Mouse (Mus musculus) frontal cortex, postnatal 10 days (tissue): ENCODE data around the gene Myo1e.

Source experiments
- DNase-seq, 2 experiments: peaks; one replicate each; pipeline ENCODE4 v3.0.0; 2022; ENCODE audit warnings: low spot score in 2 of 2, mixed read lengths in 1 of 2

The Myo1e gene

DNA sequence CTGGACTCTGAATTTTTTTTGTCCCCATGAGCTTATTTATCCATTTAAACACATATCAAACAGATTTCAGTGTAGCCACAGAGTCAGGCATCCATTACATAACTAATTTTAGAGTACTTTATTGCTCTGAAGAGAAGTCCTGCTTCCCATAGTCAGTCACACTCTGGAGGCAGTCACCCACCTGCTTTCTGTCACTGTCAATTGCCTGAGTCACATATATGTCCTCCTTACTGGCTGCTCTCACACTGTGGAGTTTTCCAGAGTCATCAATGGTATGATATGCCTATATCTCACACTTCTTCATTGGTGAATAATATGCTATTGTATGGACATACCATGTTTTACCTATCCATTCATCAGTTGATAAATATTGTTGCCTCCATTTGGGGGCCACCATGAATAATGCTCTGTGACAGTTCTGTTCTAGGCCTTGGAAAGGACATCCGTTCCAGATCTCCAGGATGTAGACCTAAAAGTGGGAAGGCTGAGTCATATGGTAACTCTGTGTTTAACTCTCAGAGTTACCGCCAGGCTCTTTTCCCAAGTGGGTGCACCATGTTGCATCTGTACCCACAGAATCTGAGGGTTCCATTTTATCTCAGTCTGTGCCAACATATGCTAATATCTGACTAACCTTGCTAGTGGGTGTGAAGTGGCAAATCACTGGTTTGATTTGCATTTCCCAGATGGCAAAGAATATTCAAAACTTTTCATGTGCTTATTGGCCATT lies 152.4 kb downstream of the Myo1e start:
- no peak for DNase-seq

GRCm38 (mm10) chr9:70364741-70365140 lies 157.6 kb downstream of the Myo1e start:
- no peak for DNase-seq

GRCm38 (mm10) chr9:70365915-70366314 lies 158.8 kb downstream of the Myo1e start:
- DNase-seq: no peak

- peak in 1 of 2 experiments; percentile 15 for DNase-seq
Observed at GRCm38 (mm10) chr9:70366898-70367297, 159.7 kb downstream of the Myo1e start.

DNA sequence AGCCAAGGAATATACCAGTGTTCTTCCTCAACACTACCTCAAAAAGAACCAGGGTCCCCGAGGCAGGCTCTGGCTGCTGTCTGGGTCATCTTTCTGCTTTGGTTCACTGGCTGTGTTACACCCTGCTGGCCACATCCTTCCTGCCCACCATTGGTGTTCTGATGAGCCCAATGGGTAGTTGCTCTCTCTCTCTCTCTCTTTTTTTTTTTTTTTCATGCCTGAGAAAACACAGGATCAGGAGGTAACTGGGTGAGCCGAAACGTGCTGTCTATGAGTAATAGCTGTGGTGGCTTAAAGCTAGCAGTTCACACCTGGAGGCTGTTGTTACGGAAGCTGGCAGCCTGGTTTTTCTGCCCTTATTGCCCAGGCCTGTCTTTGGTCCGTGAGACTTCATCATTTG lies 164.5 kb downstream of the Myo1e start:
- DNase-seq: no peak

GRCm38 (mm10) chr9:70379502-70380467 lies 172.6 kb downstream of the Myo1e start:
- no peak for DNase-seq

DNA sequence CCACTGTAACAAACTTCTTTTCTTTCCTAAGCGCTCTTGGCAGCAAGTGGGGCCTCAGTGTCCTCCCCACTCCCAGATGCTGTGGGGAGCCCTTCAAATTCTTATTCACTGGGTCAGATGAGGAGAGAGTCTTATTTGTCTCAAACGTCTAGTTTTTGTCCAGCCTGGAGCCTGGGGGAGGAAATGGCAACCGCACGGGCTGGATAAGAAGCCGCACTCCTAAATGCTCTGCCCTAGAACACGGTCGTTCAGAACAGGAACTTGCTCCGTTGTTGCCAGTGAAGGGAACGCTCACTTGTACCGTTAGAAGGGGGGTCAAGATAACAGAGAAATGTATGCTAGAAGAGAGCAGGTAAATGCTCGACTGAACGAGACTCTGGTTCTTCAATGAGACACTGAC lies 174.9 kb downstream of the Myo1e start:
- DNase-seq: no peak

- DNase-seq: no peak
Observed at GRCm38 (mm10) chr9:70383750-70384149, 176.6 kb downstream of the Myo1e start.

DNA sequence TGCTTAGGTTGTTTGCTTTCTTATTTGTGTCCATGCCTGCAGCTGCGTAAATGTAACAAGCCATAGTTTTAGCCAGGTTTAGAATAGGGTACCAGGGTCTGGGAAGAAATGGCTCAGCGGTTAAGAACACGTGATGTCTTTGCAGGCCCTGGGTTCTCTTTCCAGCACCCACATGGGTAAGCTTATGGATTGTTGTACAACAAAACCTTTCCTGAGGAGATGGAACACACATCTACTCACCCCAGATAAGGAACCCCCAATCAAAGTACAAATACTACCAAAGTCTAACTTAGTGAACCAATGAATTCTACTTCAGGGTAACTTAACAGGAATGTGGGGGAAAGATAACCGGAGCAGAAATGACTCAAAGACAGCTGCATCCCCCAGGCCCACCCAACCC lies 177.3 kb downstream of the Myo1e start:
- no peak for DNase-seq

- DNase-seq: no peak
Observed at GRCm38 (mm10) chr9:70384958-70385728, 178.0 kb downstream of the Myo1e start.

DNA sequence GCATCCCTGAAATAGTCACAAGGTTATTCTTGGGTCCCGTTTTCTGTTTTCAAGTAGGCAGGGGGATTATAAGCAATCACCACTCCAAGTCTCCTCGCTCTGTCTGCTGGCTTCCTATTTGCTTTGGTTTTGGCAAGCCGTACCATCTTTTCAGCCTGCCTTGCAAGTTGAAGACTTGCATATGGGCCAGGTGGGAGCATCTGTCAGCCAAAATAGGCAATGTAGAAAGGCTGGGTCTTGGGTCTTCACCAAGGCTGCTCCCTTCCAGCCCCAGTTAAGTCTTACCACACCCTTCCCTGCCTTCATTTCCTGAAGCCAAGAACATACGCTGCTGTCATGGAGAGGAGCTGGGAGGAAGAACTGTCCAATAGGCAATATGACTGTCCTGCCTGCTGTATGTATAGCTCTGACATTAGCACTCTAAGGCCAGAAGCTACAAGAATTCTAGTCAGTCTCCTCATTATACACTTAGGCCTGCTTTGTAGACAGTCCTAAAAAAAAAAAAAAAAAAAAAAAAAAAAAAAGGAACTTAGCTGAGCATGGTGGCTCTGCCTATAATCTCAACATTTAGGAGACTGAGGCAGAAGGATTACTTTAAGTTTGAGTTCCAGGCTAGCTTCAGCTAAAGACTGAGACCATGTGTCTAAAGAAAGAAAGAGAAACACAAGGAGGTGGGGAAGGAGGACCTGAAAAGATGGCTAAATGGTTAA lies 180.4 kb downstream of the Myo1e start:
- DNase-seq: no peak

DNA sequence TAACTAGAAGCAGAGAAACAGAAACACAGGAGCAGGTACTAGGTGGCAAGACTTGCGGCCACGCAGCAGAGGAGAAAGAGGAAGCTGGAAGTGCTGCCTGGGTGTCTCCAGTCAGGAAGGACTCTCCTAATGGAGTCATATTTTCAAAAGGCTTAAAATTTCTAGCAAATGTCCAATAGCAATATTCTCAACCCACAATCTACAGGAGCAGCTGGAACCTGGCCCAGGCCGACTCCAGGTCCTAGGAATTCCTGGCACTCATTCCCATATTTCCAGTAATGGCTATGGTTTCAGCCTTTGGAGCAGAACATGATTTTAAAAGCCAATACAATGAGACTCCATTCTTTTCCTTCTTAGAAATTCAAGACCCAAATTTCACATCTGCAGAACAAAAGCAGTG lies 182.4 kb downstream of the Myo1e start:
- DNase-seq: no peak

DNA sequence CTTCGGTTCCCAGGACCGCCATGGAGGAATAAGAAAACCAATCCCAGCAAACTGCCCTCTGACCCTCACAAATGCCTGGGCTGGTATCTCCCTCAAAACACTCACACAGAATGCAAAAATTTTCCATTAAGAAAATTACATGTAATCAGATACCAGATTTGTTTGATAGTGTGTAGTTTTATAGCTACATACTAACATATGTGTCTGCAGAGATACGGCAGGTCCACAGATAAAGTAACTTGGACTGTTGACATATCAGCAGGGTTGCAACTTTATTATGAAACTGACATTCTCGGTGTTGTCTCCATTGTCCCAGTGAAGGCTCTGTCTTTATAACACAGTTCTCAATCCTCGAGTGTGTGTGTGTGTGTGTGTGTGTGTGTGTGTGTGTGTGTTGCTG lies 183.9 kb downstream of the Myo1e start:
- DNase-seq: no peak

- no peak for DNase-seq
Observed at GRCm38 (mm10) chr9:70391660-70392562, 184.8 kb downstream of the Myo1e start.

GRCm38 (mm10) chr9:70392563-70392907 lies 185.4 kb downstream of the Myo1e start:
- DNase-seq: peak in 1 of 2 experiments; percentile 40

- no peak for DNase-seq
Observed at GRCm38 (mm10) chr9:70395617-70396016, 188.5 kb downstream of the Myo1e start.

DNA sequence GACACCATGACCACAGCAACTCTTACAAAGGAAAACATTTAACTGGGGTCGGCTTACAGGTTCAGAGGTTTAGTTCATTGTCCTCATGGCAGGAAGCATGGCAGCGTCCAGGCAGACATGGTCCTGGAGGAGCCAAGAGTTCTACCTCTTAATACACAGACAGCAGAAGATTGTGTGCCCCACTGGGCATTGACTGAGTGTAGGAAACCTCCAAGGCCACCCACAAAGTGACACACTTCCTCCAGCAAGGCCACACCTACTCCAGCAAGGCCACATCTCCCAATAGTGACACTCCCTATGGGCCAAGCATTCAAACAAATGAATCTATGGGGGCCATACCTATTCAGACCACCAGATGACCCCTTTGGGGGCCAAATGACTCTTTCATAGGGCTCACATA lies 188.9 kb downstream of the Myo1e start:
- no peak for DNase-seq

GRCm38 (mm10) chr9:70401937-70402539 lies 194.9 kb downstream of the Myo1e start:
- peak in 1 of 2 experiments; percentile 25 for DNase-seq

DNA sequence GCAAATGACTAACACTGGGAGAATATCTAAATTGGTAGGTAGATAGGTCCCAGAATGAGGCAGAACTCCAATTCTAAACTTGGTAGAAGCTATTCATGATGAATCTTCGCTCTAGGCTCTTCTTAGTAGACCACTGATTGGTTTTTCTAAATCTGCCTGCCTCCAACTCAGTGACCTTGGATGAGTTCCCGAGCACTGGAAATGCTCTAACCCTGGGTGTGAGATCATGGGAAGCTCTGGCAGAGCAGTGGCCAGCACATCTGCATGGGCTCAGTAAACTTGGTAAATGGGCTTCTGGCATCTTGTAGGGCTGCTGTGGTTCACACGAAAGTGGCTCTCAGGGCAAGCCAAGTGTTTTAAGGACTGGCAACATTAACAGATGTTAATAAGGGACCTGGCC lies 199.4 kb downstream of the Myo1e start:
- no peak for DNase-seq

- no peak for DNase-seq
Observed at GRCm38 (mm10) chr9:70408791-70409190, 201.6 kb downstream of the Myo1e start.
